Mouse (Mus musculus) MN1 (cell line): ENCODE results near the gene Vmn1r66.
"Not testable (repeated sequence)": the region's sequence is repeated elsewhere in the genome, so short reads cannot be mapped to it uniquely, and the experiment has no call there.

Experiments
- DNase-seq: peaks from one replicate; pipeline ENCODE4 v3.0.0-alpha.2; 2016; ENCODE audit warnings: low spot score

Vmn1r66 gene

GRCm38 (mm10) chr7:10277906-10278305, at the start of gene Vmn1r66:
TSS of gene Vmn1r66 (minus strand) at chr7:10278006.
- DNase-seq: no peak

DNA sequence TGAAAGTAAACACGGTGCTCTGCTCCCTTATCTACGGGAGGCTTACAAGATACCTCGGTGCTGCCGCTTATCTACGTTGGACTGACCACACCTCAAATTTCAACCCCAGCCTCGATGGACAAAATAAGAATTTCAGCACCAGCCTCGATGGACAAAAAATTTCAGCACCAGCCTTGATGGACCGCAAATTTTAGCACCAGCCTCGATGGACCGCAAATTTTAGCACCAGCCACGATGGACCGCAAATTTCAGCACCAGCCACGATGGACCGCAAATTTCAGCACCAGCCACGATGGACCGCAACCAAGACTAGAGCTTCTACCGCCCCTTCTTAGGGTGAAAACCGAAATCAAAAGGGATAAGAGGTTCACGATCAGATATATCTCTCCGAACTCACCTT, 47.7 kb upstream of the Vmn1r66 start:
- DNase-seq: not testable (repeated sequence)

GRCm38 (mm10) chr7:10252075-10252474, 25.7 kb downstream of the Vmn1r66 start:
- DNase-seq: no peak

- DNase-seq: no peak
Measured at GRCm38 (mm10) chr7:10249146-10249545, 28.7 kb downstream of the Vmn1r66 start.
